Mouse (Mus musculus): ENCODE measurements at regions not wholly inside any gene's neighbourhood (a gene's known extent, or its start where the extent isn't known, plus 50 kb on each side); places are given as distances from the start of the nearest gene placed in this dataset.

- Histone ChIP-seq H3K27ac (ENCODE audit: insufficient read depth, low read depth, low read length) (no peak overlapping the region), H3K27me3 (replicated peaks; ENCODE audit: control insufficient read depth, insufficient read depth, low read length) (no peaks in the 10 kb centered on the region), H3K36me3 (ENCODE audit: control insufficient read depth, insufficient read depth, low read length) (no peaks in the 10 kb centered on the region), H3K4me3 (ENCODE audit: insufficient read depth, low read depth, low read length) (no peak overlapping the region), H3K4me1 (ENCODE audit: control insufficient read depth, insufficient read depth, low read length) (no peaks in the 10 kb centered on the region)
- 67% methylated on average over 8 of the region's 8 CpGs for WGBS
- TF ChIP-seq CTCF (conservative IDR thresholded peaks at IDR 0.05; ENCODE audit: insufficient read depth, insufficient read length, low read depth, low read length) = no peak
- DNase-seq = no peak
These were observed 124.2 kb upstream of the Irx3 start for GRCm38 (mm10) chr8:91925968-91926524.

- Histone ChIP-seq H3K4me3 (ENCODE audit: insufficient read depth, low read depth, low read length) (no peak overlapping the region), H3K4me1 (ENCODE audit: control insufficient read depth, insufficient read depth, low read length) (no peaks in the 10 kb centered on the region), H3K36me3 (ENCODE audit: control insufficient read depth, insufficient read depth, low read length) (no peaks in the 10 kb centered on the region), H3K27ac (ENCODE audit: insufficient read depth, low read depth, low read length) (no peak overlapping the region), H3K27me3 (replicated peaks; ENCODE audit: control insufficient read depth, insufficient read depth, low read length) (no peaks in the 10 kb centered on the region)
- whole genome bisulfite sequencing = 89% methylated on average over 4 of the region's 4 CpGs
- no peak for DNase-seq
- TF ChIP-seq POLR2A (IDR thresholded peaks at IDR 0.05; ENCODE audit: low read depth, low read length) (no peak), CTCF (conservative IDR thresholded peaks at IDR 0.05; ENCODE audit: insufficient read depth, insufficient read length, low read depth, low read length) (no peak)
These were observed 122.3 kb upstream of the Irx3 start for GRCm38 (mm10) chr8:91924152-91924551.

GRCm38 (mm10) chr8:91922211-91922874 is 120.5 kb upstream of the Irx3 start:
- DNase-seq = peak; percentile 12
- Histone ChIP-seq H3K4me3 (ENCODE audit: insufficient read depth, low read depth, low read length) (no peak overlapping the region), H3K4me1 (ENCODE audit: control insufficient read depth, insufficient read depth, low read length) (no peaks in the 10 kb centered on the region), H3K27ac (ENCODE audit: insufficient read depth, low read depth, low read length) (no peak overlapping the region), H3K27me3 (replicated peaks; ENCODE audit: control insufficient read depth, insufficient read depth, low read length) (no peaks in the 10 kb centered on the region), H3K36me3 (ENCODE audit: control insufficient read depth, insufficient read depth, low read length) (no peaks in the 10 kb centered on the region)
- no peak for TF ChIP-seq POLR2A (IDR thresholded peaks at IDR 0.05; ENCODE audit: low read depth, low read length)
- TF ChIP-seq CTCF (conservative IDR thresholded peaks at IDR 0.05; ENCODE audit: insufficient read depth, insufficient read length, low read depth, low read length) = no peak
- WGBS = 88% methylated on average over 3 of the region's 3 CpGs

- no peak for TF ChIP-seq CTCF (conservative IDR thresholded peaks at IDR 0.05; ENCODE audit: insufficient read depth, insufficient read length, low read depth, low read length)
- no peak for TF ChIP-seq POLR2A (IDR thresholded peaks at IDR 0.05; ENCODE audit: low read depth, low read length)
- H3K36me3 ChIP-seq (ENCODE audit: control insufficient read depth, insufficient read depth, low read length) = no peaks in the 10 kb centered on the region
- no peak overlapping the region for H3K27ac ChIP-seq (ENCODE audit: insufficient read depth, low read depth, low read length)
- WGBS = 96% methylated on average over 5 of the region's 5 CpGs
- DNase-seq = no peak
- no peaks in the 10 kb centered on the region for H3K27me3 ChIP-seq (replicated peaks; ENCODE audit: control insufficient read depth, insufficient read depth, low read length)
- no peaks in the 10 kb centered on the region for H3K4me1 ChIP-seq (ENCODE audit: control insufficient read depth, insufficient read depth, low read length)
- H3K4me3 ChIP-seq (ENCODE audit: insufficient read depth, low read depth, low read length) = no peak overlapping the region
These were observed 116.0 kb upstream of the Irx3 start for GRCm38 (mm10) chr8:91917834-91918233.

GRCm38 (mm10) chr8:91913971-91914370 is 112.1 kb upstream of the Irx3 start:
- WGBS = 87% methylated on average over 5 of the region's 5 CpGs
- Histone ChIP-seq H3K4me1 (ENCODE audit: control insufficient read depth, insufficient read depth, low read length) (no peaks in the 10 kb centered on the region), H3K36me3 (ENCODE audit: control insufficient read depth, insufficient read depth, low read length) (no peaks in the 10 kb centered on the region)

GRCm38 (mm10) chr8:91913121-91913520 is 111.3 kb upstream of the Irx3 start:
- TF ChIP-seq POLR2A (IDR thresholded peaks at IDR 0.05; ENCODE audit: low read depth, low read length) = no peak
- TF ChIP-seq CTCF (conservative IDR thresholded peaks at IDR 0.05; ENCODE audit: insufficient read depth, insufficient read length, low read depth, low read length) = no peak
- Histone ChIP-seq H3K27me3 (replicated peaks; ENCODE audit: control insufficient read depth, insufficient read depth, low read length) (no peaks in the 10 kb centered on the region), H3K36me3 (ENCODE audit: control insufficient read depth, insufficient read depth, low read length) (no peaks in the 10 kb centered on the region), H3K27ac (ENCODE audit: insufficient read depth, low read depth, low read length) (no peak overlapping the region), H3K4me3 (ENCODE audit: insufficient read depth, low read depth, low read length) (no peak overlapping the region), H3K4me1 (ENCODE audit: control insufficient read depth, insufficient read depth, low read length) (no peaks in the 10 kb centered on the region)
- 75% methylated on average over 6 of the region's 6 CpGs for WGBS
- DNase-seq = no peak

More at GRCm38 (mm10) chr8:91913971-91914370, 112.1 kb upstream of the Irx3 start:
- TF ChIP-seq POLR2A (IDR thresholded peaks at IDR 0.05; ENCODE audit: low read depth, low read length) = no peak
- TF ChIP-seq CTCF (conservative IDR thresholded peaks at IDR 0.05; ENCODE audit: insufficient read depth, insufficient read length, low read depth, low read length) = no peak
- Histone ChIP-seq H3K27me3 (replicated peaks; ENCODE audit: control insufficient read depth, insufficient read depth, low read length) (no peaks in the 10 kb centered on the region), H3K27ac (ENCODE audit: insufficient read depth, low read depth, low read length) (no peak overlapping the region), H3K4me3 (ENCODE audit: insufficient read depth, low read depth, low read length) (no peak overlapping the region)
- DNase-seq = no peak

GRCm38 (mm10) chr8:91909637-91910383 is 107.9 kb upstream of the Irx3 start:
- TF ChIP-seq POLR2A (IDR thresholded peaks at IDR 0.05; ENCODE audit: low read depth, low read length) (no peak), CTCF (conservative IDR thresholded peaks at IDR 0.05; ENCODE audit: insufficient read depth, insufficient read length, low read depth, low read length) (no peak)
- Histone ChIP-seq H3K27ac (ENCODE audit: insufficient read depth, low read depth, low read length) (no peak overlapping the region), H3K4me1 (ENCODE audit: control insufficient read depth, insufficient read depth, low read length) (no peaks in the 10 kb centered on the region), H3K36me3 (ENCODE audit: control insufficient read depth, insufficient read depth, low read length) (no peaks in the 10 kb centered on the region), H3K4me3 (ENCODE audit: insufficient read depth, low read depth, low read length) (no peak overlapping the region), H3K27me3 (replicated peaks; ENCODE audit: control insufficient read depth, insufficient read depth, low read length) (no peaks in the 10 kb centered on the region)
- 53% methylated on average over 14 of the region's 14 CpGs for WGBS
- no peak for DNase-seq

All from kidney, adult 2 months (tissue).